Mouse (Mus musculus): ENCODE measurements around the gene Frmd4b. TPM values are rescaled to one million over a fixed set of nuclear protein-coding genes. Genes with fewer than 3 reads are reported as not detected.

Gene Frmd4b
- polyA plus RNA-seq, 1 experiment from 2014 or later = 34.7 TPM

- 0 out of 2 replicates have a peak overlapping the region, but pooled peaks have one; percentile 12 for H3K9ac ChIP-seq
- H3K27me3 ChIP-seq = no peaks in the 10 kb centered on the region
- H3K27ac ChIP-seq = no peak overlapping the region
- ATAC-seq = no peak; the same call in 1 of the 2 replicates
- H3K4me2 ChIP-seq = peak overlapping the region; percentile 21
- no peaks in the 10 kb centered on the region for H3K36me3 ChIP-seq (ENCODE audit: poor library complexity, severe bottlenecking)
- no peaks in the 10 kb centered on the region for H3K9me3 ChIP-seq (replicated peaks)
- H3K4me3 ChIP-seq = no peak overlapping the region
- 2% methylated on average over 9 of the region's 9 CpGs for whole genome bisulfite sequencing
- H3K4me1 ChIP-seq = peaks cover 42% of the 10 kb centered on the region
Measured at GRCm38 (mm10) chr6:97458358-97458757, 159.0 kb downstream of the Frmd4b start.

- no peaks in the 10 kb centered on the region for H3K27me3 ChIP-seq
- H3K9ac ChIP-seq = no peak overlapping the region
- H3K36me3 ChIP-seq (ENCODE audit: poor library complexity, severe bottlenecking) = no peaks in the 10 kb centered on the region
- peaks cover 42% of the 10 kb centered on the region for H3K4me1 ChIP-seq
- 0 out of 2 replicates have a peak overlapping the region, but pooled peaks have one; percentile 35 for H3K27ac ChIP-seq
- 8% methylated on average over 3 of the region's 3 CpGs for WGBS
- no peaks in the 10 kb centered on the region for H3K9me3 ChIP-seq (replicated peaks)
- H3K4me3 ChIP-seq = no peak overlapping the region
- H3K4me2 ChIP-seq = peak overlapping the region; percentile 21
- ATAC-seq = peak; percentile 22; the same call in 1 of the 2 replicates
Measured at GRCm38 (mm10) chr6:97457954-97458353, 159.4 kb downstream of the Frmd4b start.

GRCm38 (mm10) chr6:97457210-97457609, 160.1 kb downstream of the Frmd4b start:
- Histone ChIP-seq H3K27me3 (no peaks in the 10 kb centered on the region), H3K36me3 (ENCODE audit: poor library complexity, severe bottlenecking) (no peaks in the 10 kb centered on the region), H3K4me1 (peaks cover 42% of the 10 kb centered on the region), H3K9ac (no peak overlapping the region), H3K4me2 (no peak overlapping the region), H3K27ac (peak overlapping the region; percentile 35; the same call in 1 of the 2 replicates), H3K9me3 (replicated peaks) (no peaks in the 10 kb centered on the region), H3K4me3 (no peak overlapping the region)
- 60% methylated on average over 2 of the region's 2 CpGs for WGBS
- ATAC-seq = no peak

- Histone ChIP-seq H3K4me3 (no peak overlapping the region), H3K9ac (no peak overlapping the region), H3K27ac (no peak overlapping the region), H3K4me2 (no peak overlapping the region), H3K36me3 (ENCODE audit: poor library complexity, severe bottlenecking) (no peaks in the 10 kb centered on the region), H3K27me3 (no peaks in the 10 kb centered on the region), H3K9me3 (replicated peaks) (no peaks in the 10 kb centered on the region), H3K4me1 (peaks cover 8% of the 10 kb centered on the region)
- 95% methylated on average over 5 of the region's 5 CpGs for WGBS
- ATAC-seq = no peak
Measured at GRCm38 (mm10) chr6:97452223-97452622, 165.1 kb downstream of the Frmd4b start.

GRCm38 (mm10) chr6:97449806-97450205, 167.5 kb downstream of the Frmd4b start:
- ATAC-seq = no peak
- Histone ChIP-seq H3K4me2 (no peak overlapping the region), H3K4me3 (no peak overlapping the region), H3K36me3 (ENCODE audit: poor library complexity, severe bottlenecking) (no peaks in the 10 kb centered on the region), H3K9ac (no peak overlapping the region), H3K9me3 (replicated peaks) (no peaks in the 10 kb centered on the region), H3K27me3 (no peaks in the 10 kb centered on the region), H3K4me1 (no peaks in the 10 kb centered on the region), H3K27ac (no peak overlapping the region)
- 91% methylated on average over 2 of the region's 2 CpGs for WGBS

- H3K9ac ChIP-seq = no peak overlapping the region
- H3K4me1 ChIP-seq = no peaks in the 10 kb centered on the region
- no peak overlapping the region for H3K4me3 ChIP-seq
- no peaks in the 10 kb centered on the region for H3K27me3 ChIP-seq
- H3K9me3 ChIP-seq (replicated peaks) = no peaks in the 10 kb centered on the region
- 64% methylated on average over 4 of the region's 4 CpGs for WGBS
- no peak for ATAC-seq
- H3K27ac ChIP-seq = no peak overlapping the region
- H3K36me3 ChIP-seq (ENCODE audit: poor library complexity, severe bottlenecking) = no peaks in the 10 kb centered on the region
- H3K4me2 ChIP-seq = no peak overlapping the region
Measured at GRCm38 (mm10) chr6:97447020-97447419, 170.3 kb downstream of the Frmd4b start.

GRCm38 (mm10) chr6:97444145-97444544, 173.2 kb downstream of the Frmd4b start:
- H3K9ac ChIP-seq = no peak overlapping the region
- no peak overlapping the region for H3K4me3 ChIP-seq
- H3K27me3 ChIP-seq = no peaks in the 10 kb centered on the region
- H3K4me2 ChIP-seq = no peak overlapping the region
- H3K36me3 ChIP-seq (ENCODE audit: poor library complexity, severe bottlenecking) = no peaks in the 10 kb centered on the region
- ATAC-seq = no peak
- 88% methylated on average over 5 of the region's 5 CpGs for WGBS
- H3K4me1 ChIP-seq = peaks cover 8% of the 10 kb centered on the region; the same call in 1 of the 2 replicates
- no peaks in the 10 kb centered on the region for H3K9me3 ChIP-seq (replicated peaks)
- H3K27ac ChIP-seq = no peak overlapping the region

- H3K4me3 ChIP-seq = no peak overlapping the region
- no peak overlapping the region for H3K27ac ChIP-seq
- H3K4me2 ChIP-seq = no peak overlapping the region
- H3K9me3 ChIP-seq (replicated peaks) = no peaks in the 10 kb centered on the region
- no peaks in the 10 kb centered on the region for H3K36me3 ChIP-seq (ENCODE audit: poor library complexity, severe bottlenecking)
- WGBS = 59% methylated on average over 4 of the region's 4 CpGs
- ATAC-seq = no peak; the same call in 1 of the 2 replicates
- no peaks in the 10 kb centered on the region for H3K27me3 ChIP-seq
- H3K9ac ChIP-seq = no peak overlapping the region
- peaks cover 9% of the 10 kb centered on the region; the same call in 1 of the 2 replicates for H3K4me1 ChIP-seq
Measured at GRCm38 (mm10) chr6:97443522-97443921, 173.8 kb downstream of the Frmd4b start.

GRCm38 (mm10) chr6:97441357-97441756, 176.0 kb downstream of the Frmd4b start:
- Histone ChIP-seq H3K4me2 (no peak overlapping the region), H3K36me3 (ENCODE audit: poor library complexity, severe bottlenecking) (no peaks in the 10 kb centered on the region)
- 82% methylated on average over 7 of the region's 7 CpGs for WGBS

GRCm38 (mm10) chr6:97438918-97439645, 178.3 kb downstream of the Frmd4b start:
- H3K27me3 ChIP-seq = peaks cover 2% of the 10 kb centered on the region; the same call in 1 of the 2 replicates
- no peak overlapping the region for H3K27ac ChIP-seq
- no peak overlapping the region for H3K4me3 ChIP-seq
- WGBS = 51% methylated on average over 16 of the region's 16 CpGs
- no peaks in the 10 kb centered on the region for H3K9me3 ChIP-seq (replicated peaks)
- H3K36me3 ChIP-seq (ENCODE audit: poor library complexity, severe bottlenecking) = no peaks in the 10 kb centered on the region
- ATAC-seq = no peak
- no peak overlapping the region for H3K9ac ChIP-seq
- no peak overlapping the region for H3K4me2 ChIP-seq
- H3K4me1 ChIP-seq = peaks cover 15% of the 10 kb centered on the region; the same call in 1 of the 2 replicates

More at GRCm38 (mm10) chr6:97441357-97441756, 176.0 kb downstream of the Frmd4b start:
- Histone ChIP-seq H3K4me1 (peaks cover 13% of the 10 kb centered on the region; the same call in 1 of the 2 replicates), H3K9me3 (replicated peaks) (no peaks in the 10 kb centered on the region), H3K9ac (no peak overlapping the region), H3K27me3 (no peaks in the 10 kb centered on the region), H3K27ac (no peak overlapping the region), H3K4me3 (no peak overlapping the region)
- no peak for ATAC-seq

- 64% methylated on average over 4 of the region's 4 CpGs for WGBS
- Histone ChIP-seq H3K4me3 (no peak overlapping the region), H3K27me3 (peaks cover 4% of the 10 kb centered on the region; the same call in 1 of the 2 replicates), H3K4me1 (peaks cover 13% of the 10 kb centered on the region; the same call in 1 of the 2 replicates), H3K27ac (no peak overlapping the region), H3K9ac (no peak overlapping the region), H3K9me3 (replicated peaks) (no peaks in the 10 kb centered on the region), H3K4me2 (no peak overlapping the region), H3K36me3 (ENCODE audit: poor library complexity, severe bottlenecking) (no peaks in the 10 kb centered on the region)
- no peak for ATAC-seq
Measured at GRCm38 (mm10) chr6:97434753-97435152, 182.6 kb downstream of the Frmd4b start.

- H3K27ac ChIP-seq = no peak overlapping the region
- no peaks in the 10 kb centered on the region for H3K36me3 ChIP-seq (ENCODE audit: poor library complexity, severe bottlenecking)
- H3K4me3 ChIP-seq = no peak overlapping the region
- no peaks in the 10 kb centered on the region for H3K9me3 ChIP-seq (replicated peaks)
- H3K4me2 ChIP-seq = no peak overlapping the region
- H3K9ac ChIP-seq = no peak overlapping the region
- no peak for ATAC-seq
- peaks cover 4% of the 10 kb centered on the region; the same call in 1 of the 2 replicates for H3K27me3 ChIP-seq
- 91% methylated on average over 10 of the region's 10 CpGs for WGBS
- peaks cover 10% of the 10 kb centered on the region for H3K4me1 ChIP-seq
Measured at GRCm38 (mm10) chr6:97431309-97432004, 185.9 kb downstream of the Frmd4b start.

Data from forebrain, embryonic 13.5 days (tissue).